Mouse (Mus musculus) limb, embryonic 14.5 days (tissue): ENCODE measurements at regions not wholly inside any gene's neighbourhood (a gene's known extent, or its start where the extent isn't known, plus 50 kb on each side); places are given as distances from the start of the nearest gene placed in this dataset.

Experiments used
- ATAC-seq: fragments of 200-750 bp; cut with Nextera tagmentation; 2 replicates; pipeline ENCODE4 v1.8.0; 2017; ENCODE audit warnings: low read depth, moderate number of reproducible peaks, moderate TSS enrichment; ENCODE audit not compliant: low FRiP score
- DNase-seq: peaks from one replicate; pipeline ENCODE4 v3.0.0-alpha.2; 2015; ENCODE audit warnings: low spot score
- H3K27ac ChIP-seq: fragments of 300-500 bp; sonication (generic); replicated peaks from 2 replicates; pipeline ENCODE4 v1.5.1; 2014; ENCODE audit warnings: low read depth, mild to moderate bottlenecking, low read length, moderate library complexity, mixed read lengths
- H3K27me3 ChIP-seq: fragments of 300-500 bp; sonication (generic); 2 replicates; pipeline ENCODE4 v1.6.1; 2014; ENCODE audit warnings: low read length, mixed read lengths; ENCODE audit not compliant: control insufficient read depth, insufficient read depth
- H3K36me3 ChIP-seq: fragments of 300-500 bp; sonication (generic); 2 replicates; pipeline ENCODE4 v1.6.1; 2014; ENCODE audit warnings: mild to moderate bottlenecking, low read length, moderate library complexity, mixed read lengths; ENCODE audit not compliant: control insufficient read depth, insufficient read depth
- H3K4me1 ChIP-seq: fragments of 300-500 bp; sonication (generic); 2 replicates; pipeline ENCODE4 v1.6.1; 2014; ENCODE audit warnings: antibody characterized with exemption, low read length, mixed read lengths; ENCODE audit not compliant: control insufficient read depth, insufficient read depth
- H3K4me2 ChIP-seq: fragments of 300-500 bp; sonication (generic); replicated peaks from 2 replicates; pipeline ENCODE4 v1.6.1; 2014; ENCODE audit warnings: low read depth, mild to moderate bottlenecking, low read length, moderate library complexity; ENCODE audit not compliant: severe bottlenecking
- H3K4me3 ChIP-seq: fragments of 300-500 bp; sonication (generic); replicated peaks from 2 replicates; pipeline ENCODE4 v1.5.1; 2014; ENCODE audit warnings: low read length
- H3K9ac ChIP-seq: fragments of 300-500 bp; sonication (generic); 2 replicates; pipeline ENCODE4 v1.6.1; 2014; ENCODE audit warnings: mild to moderate bottlenecking, low read depth, low read length, moderate library complexity; ENCODE audit not compliant: severe bottlenecking
- H3K9me3 ChIP-seq: fragments of 300-500 bp; sonication (generic); 2 replicates; pipeline ENCODE4 v1.6.1; 2016; ENCODE audit warnings: low read length; ENCODE audit not compliant: control insufficient read depth
- POLR2A ChIP-seq: fragments of 200-500 bp; IDR thresholded peaks from 2 replicates; pipeline ENCODE4 v1.8.0; 2012; ENCODE audit warnings: inconsistent platforms, mild to moderate bottlenecking, moderate library complexity, borderline replicate concordance; ENCODE audit not compliant: insufficient read depth, insufficient read length; ENCODE audit errors: extremely low read depth
- WGBS: fragments of 180-500 bp; shearing (Covaris S2); extraction: QIAGEN DNeasy Blood & Tissue Kit; methylation state at CpG from one replicate; pipeline ENCODE4 v1.1.7; 2014; 5-methylcytosine and 5-hydroxymethylcytosine counted together

DNA sequence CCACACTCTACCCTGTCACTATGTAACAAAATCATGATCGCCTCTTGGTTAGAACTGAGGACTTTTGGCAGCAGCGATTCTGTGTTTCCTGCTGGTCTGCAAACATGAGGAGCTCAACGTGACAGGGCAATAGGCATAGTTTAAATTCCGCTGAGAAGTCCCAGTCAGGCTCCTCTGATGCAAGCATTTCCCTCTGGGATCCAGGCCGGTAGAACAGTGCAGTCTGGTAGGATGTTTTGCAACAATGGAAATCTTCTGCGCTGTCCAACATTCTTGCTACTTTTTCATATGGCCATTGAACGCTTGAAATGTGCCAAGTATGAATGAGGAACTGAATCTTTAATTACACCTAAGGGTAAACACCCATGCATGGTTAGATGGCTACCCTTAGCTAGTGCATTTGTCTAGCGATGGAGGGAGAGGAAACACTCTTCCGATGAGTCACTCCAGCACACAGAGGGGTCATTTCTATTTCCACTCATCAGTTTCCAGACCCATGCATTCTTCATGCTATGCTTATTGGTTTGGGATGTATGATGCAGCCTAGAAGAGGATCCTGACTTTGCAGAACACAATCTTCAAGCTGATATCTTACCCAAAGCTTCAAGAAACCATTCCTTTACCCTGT is 67.7 kb downstream of the Csf2 start:
- DNase-seq (no peak), ATAC-seq (no peak)
- no peaks in the 10 kb centered on the region for H3K27me3 ChIP-seq
- no peaks in the 10 kb centered on the region for H3K36me3 ChIP-seq
- no peak overlapping the region for H3K4me2 ChIP-seq
- H3K9me3 ChIP-seq = no peaks in the 10 kb centered on the region
- no peak overlapping the region for H3K9ac ChIP-seq
- no peak overlapping the region for H3K27ac ChIP-seq
- TF ChIP-seq POLR2A = no peak
- no peak overlapping the region for H3K4me3 ChIP-seq
- H3K4me1 ChIP-seq = no peaks in the 10 kb centered on the region
- WGBS = 74% methylated on average over 9 of the region's 9 CpGs
